Mouse (Mus musculus) regulatory T cell (primary cell): Measurements from ENCODE around the gene Gm11937.

ENCODE experiments used
- in situ Hi-C: fragments of 300-600 bp; cut with MboI, MseI; formaldehyde crosslinking; loops from one replicate; pipeline ENCODE4 v1.15.1; 2025; ENCODE audit warnings: high pct_unique_total_duplicates

The Gm11937 gene

GRCm38 (mm10) chr11:99581564-99581963 lies 28.4 kb downstream of the Gm11937 start:
- in situ Hi-C loops, result no loop called here

DNA sequence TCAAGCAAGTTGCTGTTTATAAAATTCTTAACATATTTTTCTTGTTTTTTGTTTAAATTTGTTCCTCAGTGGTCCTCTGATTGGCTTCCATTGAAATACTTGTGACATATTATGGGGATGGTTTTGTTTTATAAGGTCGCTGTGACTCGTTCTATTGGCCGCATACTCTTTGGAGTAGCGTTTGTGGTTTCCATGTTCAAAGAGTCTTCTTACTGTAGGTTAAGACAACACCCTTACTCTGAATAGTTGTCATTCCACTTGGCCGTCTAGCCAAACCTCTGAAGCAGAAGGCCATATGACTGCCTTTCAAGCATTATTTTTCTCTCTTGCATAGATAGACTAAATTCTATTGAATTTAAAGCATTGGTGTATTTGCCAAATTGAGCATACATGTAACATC lies 28.9 kb downstream of the Gm11937 start:
- in situ Hi-C loops, result no loop called here

DNA sequence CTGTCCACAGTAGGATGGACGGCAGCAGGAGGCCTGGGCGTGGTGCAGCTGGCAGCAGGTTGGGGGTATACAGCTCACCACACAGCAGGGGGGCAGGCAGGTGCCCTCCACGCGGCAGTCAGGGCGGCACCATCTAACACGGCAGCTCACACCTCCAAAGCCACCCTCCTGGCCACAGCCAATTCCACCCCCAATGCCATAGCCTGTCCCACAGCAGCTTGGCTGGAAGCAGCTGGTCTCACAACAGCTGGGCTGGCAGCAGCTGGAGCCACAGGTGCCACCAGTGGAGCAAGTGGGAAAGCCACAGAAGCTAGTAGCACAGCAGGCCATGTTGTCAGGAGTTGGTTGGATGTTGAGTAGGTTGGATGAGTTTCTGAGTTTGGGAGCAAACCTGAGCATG lies 29.4 kb downstream of the Gm11937 start, which contains the start of gene Krtap1-5:
Krtap1-5 (minus strand) TSS at position 381 of the 400 bp plus-strand sequence.
- in situ Hi-C loops, result no loop called here

GRCm38 (mm10) chr11:99574106-99574505 lies 35.9 kb downstream of the Gm11937 start:
- in situ Hi-C loops, result no loop called here

- in situ Hi-C loops, result no loop called here
Observed at GRCm38 (mm10) chr11:99573164-99573563, 36.8 kb downstream of the Gm11937 start.

- in situ Hi-C loops, result no loop called here
Observed at GRCm38 (mm10) chr11:99566530-99566929, 43.5 kb downstream of the Gm11937 start, which contains the start of gene Krtap3-1. TSS of gene Krtap3-1 (minus strand) at chr11:99566630.

GRCm38 (mm10) chr11:99562580-99562979 lies 47.4 kb downstream of the Gm11937 start:
- in situ Hi-C loops, result no loop called here
